Mouse (Mus musculus): Measurements from ENCODE around the gene Kdf1. TPM values are rescaled to one million over a fixed set of nuclear protein-coding genes. Genes with fewer than 3 reads are reported as not detected.

Kdf1 gene
- polyA plus RNA-seq, 1 experiment from 2014 or later, result 0.57 TPM

DNA sequence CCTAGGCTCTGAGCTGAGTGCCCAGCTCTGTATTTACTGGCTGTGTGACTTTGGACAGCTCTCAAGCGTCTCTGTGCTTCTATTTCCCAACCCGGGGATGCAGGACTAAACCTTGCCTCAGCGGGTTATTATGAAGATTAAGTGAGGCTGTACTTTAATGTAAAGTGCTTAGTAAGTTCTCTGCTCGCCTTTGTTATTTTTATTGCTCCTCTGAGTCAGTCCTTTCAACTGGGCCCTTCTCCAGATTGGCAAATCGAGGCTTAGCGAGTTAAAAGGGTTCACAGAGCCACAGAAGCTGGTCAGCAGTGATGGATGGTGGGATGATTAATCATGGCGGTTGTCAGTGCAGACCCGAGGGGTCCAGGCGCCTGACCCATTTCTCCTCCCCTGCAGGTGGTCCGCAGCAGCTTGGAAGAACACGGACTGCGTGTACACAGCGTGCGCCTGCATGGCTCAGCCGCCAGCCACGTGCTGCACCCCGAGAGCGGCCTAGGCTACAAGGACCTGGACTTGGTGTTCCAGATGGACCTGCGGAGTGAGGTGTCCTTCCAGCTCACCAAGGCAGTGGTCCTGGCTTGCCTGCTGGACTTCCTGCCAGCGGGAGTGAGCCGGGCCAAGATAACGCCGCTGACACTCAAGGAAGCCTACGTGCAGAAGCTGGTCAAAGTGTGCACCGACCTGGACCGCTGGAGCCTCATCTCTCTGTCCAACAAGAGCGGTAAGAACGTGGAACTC is 32.9 kb upstream of the Kdf1 start:
- Histone ChIP-seq H3K9ac (replicated peaks) (no peak overlapping the region), H3K36me3 (no peaks in the 10 kb centered on the region), H3K27ac (replicated peaks) (no peak overlapping the region), H3K27me3 (peaks cover 35% of the 10 kb centered on the region), H3K4me3 (no peak overlapping the region), H3K4me2 (replicated peaks) (no peak overlapping the region), H3K4me1 (peaks cover 12% of the 10 kb centered on the region), H3K9me3 (no peaks in the 10 kb centered on the region)
- no peak for ATAC-seq (ENCODE audit: low FRiP score, low read depth)
- 91% methylated on average over 28 of the region's 28 CpGs for WGBS

DNA sequence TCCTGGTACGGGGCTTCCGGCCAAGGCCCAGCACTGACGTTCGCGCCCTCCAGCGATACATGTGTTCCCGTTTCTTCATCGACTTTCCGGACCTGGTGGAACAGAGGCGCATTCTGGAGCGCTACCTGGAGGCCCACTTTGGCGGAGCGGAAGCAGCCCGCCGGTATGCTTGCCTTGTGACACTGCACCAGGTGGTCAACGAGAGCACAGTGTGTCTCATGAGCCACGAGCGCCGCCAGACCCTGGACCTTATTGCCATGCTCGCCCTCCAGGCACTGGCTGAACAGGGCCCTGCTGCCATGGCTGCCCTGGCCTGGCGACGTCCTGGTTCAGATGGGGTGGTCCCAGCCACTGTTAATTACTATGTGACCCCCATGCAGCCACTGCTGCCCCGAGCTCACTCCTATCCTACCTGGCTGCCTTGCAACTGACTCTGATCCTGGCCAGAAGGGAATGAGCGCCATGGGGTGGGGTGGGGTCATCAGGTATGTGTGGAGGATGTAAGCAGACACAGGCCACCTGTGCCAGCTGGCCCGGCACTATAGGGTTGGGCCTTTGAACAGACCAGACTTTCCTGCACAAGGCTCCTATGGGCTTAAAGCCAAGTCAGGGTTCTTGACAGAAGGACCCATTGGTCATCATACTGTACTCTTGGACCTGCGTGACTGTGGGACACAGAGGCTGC is 31.9 kb upstream of the Kdf1 start:
- H3K27me3 ChIP-seq, result peaks cover 25% of the 10 kb centered on the region
- H3K9ac ChIP-seq (replicated peaks), result no peak overlapping the region
- no peak overlapping the region for H3K4me2 ChIP-seq (replicated peaks)
- no peaks in the 10 kb centered on the region for H3K36me3 ChIP-seq
- no peak for ATAC-seq (ENCODE audit: low FRiP score, low read depth)
- WGBS, result 95% methylated on average over 26 of the region's 26 CpGs
- no peak overlapping the region for H3K4me3 ChIP-seq
- no peak overlapping the region for H3K27ac ChIP-seq (replicated peaks)
- peaks cover 12% of the 10 kb centered on the region for H3K4me1 ChIP-seq
- no peaks in the 10 kb centered on the region for H3K9me3 ChIP-seq

DNA sequence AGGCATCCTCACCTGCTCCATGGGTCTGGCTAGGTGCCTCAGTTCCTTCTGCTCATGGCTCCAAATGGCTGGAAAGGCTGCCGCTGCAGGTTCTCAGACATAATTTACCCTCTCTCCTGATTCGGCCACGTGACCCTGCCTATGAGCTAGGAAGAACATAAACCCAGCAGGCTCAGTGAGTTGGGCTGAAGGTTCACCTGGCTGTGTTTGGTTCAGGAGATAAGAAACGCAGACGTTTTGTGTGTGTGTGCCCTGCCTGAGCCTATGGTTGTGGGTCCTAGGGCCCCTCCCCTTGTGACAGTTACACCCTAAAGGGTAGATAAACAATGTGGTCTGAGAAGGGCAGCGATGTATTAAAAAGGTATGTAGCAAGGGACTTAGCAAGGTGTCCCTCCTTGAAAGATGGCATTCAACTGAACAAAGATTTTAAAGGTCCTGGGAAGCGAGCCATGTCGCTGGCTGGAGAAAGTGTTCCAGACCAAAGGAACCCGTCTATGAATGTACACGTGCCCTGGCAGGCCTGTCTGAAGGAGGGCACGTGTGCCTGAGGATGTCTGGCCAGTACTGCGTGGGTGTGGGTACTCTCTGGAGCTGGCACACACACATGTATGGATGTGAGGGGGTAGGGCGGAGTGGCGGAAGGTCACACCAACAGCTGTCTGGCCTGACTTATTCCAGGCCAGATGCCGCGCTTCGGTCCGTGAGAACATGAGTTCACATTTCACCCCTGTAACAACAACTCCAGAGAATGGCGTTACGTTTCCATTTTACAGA is 30.0 kb upstream of the Kdf1 start:
- H3K36me3 ChIP-seq, result no peaks in the 10 kb centered on the region
- H3K27me3 ChIP-seq, result peaks cover 26% of the 10 kb centered on the region
- H3K9ac ChIP-seq (replicated peaks), result no peak overlapping the region
- H3K4me1 ChIP-seq, result peaks cover 12% of the 10 kb centered on the region
- H3K9me3 ChIP-seq, result no peaks in the 10 kb centered on the region
- no peak overlapping the region for H3K4me3 ChIP-seq
- 88% methylated on average over 20 of the region's 20 CpGs for WGBS
- H3K4me2 ChIP-seq (replicated peaks), result no peak overlapping the region
- no peak overlapping the region for H3K27ac ChIP-seq (replicated peaks)
- no peak for ATAC-seq (ENCODE audit: low FRiP score, low read depth)

DNA sequence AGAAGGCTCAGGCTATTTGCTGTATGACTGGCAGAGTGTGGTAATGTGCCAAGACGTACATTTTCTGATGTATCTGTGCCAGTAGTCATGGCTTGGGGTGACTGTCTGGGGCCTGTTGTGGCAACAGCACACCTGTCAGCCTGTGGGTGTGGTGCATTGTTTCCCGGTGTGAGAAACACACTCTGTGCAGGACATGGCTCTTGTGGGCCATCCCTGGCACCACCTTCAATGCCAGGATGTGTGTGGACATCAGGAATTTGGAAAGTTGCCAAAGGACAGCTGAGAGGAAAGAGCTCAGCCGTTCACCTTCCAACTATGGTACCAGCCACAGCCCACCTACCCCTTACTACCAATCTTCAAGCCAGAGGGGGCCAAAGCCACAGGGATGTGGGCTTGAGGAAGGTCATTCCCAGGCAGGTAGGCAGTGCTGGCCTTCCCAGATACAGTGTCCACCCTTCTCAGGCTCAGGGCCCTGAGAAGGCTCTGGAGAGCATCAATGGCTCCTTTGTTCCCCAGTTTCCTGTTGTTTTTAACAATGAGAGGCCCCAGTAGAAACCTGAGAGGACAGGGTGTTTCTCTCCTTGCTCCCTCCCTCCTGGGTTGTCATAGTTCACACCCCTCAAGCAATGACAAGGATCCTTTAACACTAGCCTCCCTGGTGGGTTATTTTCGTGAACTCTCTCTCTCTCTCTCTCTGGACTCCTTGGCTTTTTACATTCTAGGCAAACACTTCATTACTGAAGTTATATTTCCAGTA is 29.1 kb upstream of the Kdf1 start:
- ATAC-seq (ENCODE audit: low FRiP score, low read depth), result no peak
- H3K9ac ChIP-seq (replicated peaks), result no peak overlapping the region
- WGBS, result 68% methylated on average over 4 of the region's 4 CpGs

DNA sequence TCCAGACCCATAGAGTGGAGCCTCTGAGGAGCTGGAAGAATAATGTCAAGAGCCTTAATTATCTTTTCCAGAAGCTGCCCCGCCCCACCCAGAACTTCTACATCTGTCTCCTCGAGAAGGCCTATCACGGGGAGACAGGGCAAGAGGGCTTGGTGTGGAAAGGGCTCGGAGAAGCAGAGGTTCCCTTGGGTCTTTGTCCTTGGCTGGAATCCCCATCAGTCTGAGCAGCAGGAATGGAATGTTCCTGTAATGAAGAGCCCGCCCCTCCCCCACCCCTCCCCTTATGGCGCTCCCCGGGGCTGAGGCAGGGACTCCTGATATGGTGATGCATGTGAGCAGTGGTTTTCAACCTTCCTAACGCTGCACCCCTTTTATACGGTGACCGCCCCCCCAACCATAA is 27.0 kb upstream of the Kdf1 start:
- WGBS, result 41% methylated on average over 10 of the region's 10 CpGs
- Histone ChIP-seq H3K4me3 (no peak overlapping the region), H3K4me1 (0 out of 2 replicates have a peak, but pooled peaks cover 3% of the 10 kb centered on the region), H3K9me3 (no peaks in the 10 kb centered on the region), H3K27ac (replicated peaks) (no peak overlapping the region), H3K27me3 (peaks cover 40% of the 10 kb centered on the region), H3K4me2 (replicated peaks) (no peak overlapping the region), H3K9ac (replicated peaks) (no peak overlapping the region), H3K36me3 (no peaks in the 10 kb centered on the region)
- ATAC-seq (ENCODE audit: low FRiP score, low read depth), result no peak

More for the DNA sequence above, 29.1 kb upstream of the Kdf1 start:
- H3K36me3 ChIP-seq, result no peaks in the 10 kb centered on the region
- H3K4me1 ChIP-seq, result 0 out of 2 replicates have a peak, but pooled peaks cover 5% of the 10 kb centered on the region
- H3K27ac ChIP-seq (replicated peaks), result no peak overlapping the region
- H3K4me3 ChIP-seq, result no peak overlapping the region
- no peak overlapping the region for H3K4me2 ChIP-seq (replicated peaks)
- H3K9me3 ChIP-seq, result no peaks in the 10 kb centered on the region
- peaks cover 26% of the 10 kb centered on the region for H3K27me3 ChIP-seq

DNA sequence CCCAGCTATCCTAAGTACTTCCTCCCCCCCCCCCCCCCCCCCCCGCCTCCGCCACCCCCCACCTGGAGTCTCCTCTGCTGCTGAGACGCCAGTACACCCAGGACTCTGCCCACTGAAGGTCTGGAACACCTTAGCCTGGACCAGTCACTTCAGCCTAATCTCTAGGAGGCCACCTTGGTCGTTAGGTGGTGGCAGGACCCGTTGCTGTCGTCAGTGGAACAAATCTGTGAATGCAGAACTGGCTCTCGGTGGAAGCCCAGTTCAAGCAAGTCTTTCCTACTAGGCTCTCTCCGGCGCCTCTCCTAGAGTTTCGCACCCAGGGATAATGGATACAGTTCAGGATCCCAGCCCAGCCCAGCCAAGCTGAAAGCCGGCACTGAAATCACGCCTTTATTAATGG is 24.9 kb upstream of the Kdf1 start:
- ATAC-seq (ENCODE audit: low FRiP score, low read depth), result no peak
- H3K36me3 ChIP-seq, result no peaks in the 10 kb centered on the region
- H3K27me3 ChIP-seq, result peaks cover 61% of the 10 kb centered on the region
- no peak overlapping the region for H3K9ac ChIP-seq (replicated peaks)
- peak overlapping the region; percentile 48 for H3K4me2 ChIP-seq (replicated peaks)
- no peak overlapping the region for H3K27ac ChIP-seq (replicated peaks)
- peaks cover 18% of the 10 kb centered on the region for H3K4me1 ChIP-seq
- no peaks in the 10 kb centered on the region for H3K9me3 ChIP-seq
- H3K4me3 ChIP-seq, result peak overlapping the region; percentile 25; the same call in 1 of the 2 replicates
- 23% methylated on average over 9 of the region's 12 CpGs for WGBS

DNA sequence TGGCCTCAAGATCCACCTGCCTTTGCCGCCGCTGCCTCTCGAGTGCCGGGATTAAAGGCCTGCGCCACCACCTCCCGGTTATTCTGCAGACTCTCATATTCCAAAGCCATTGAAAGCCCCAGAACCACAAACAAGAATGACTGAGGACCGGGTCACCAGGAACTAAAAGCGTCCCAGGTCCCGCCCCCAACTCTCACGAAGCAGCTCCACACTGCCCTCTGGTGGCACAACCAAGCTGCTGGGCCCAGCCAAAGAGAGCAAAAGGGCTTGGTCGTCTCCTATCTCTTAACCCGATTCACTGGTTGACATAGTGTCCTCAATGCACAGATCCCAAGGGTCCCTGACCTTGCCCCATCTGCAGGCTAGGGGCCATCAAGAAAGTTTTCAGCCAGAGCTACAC is 24.3 kb upstream of the Kdf1 start:
- ATAC-seq (ENCODE audit: low FRiP score, low read depth), result no peak
- Histone ChIP-seq H3K9ac (replicated peaks) (no peak overlapping the region), H3K4me2 (replicated peaks) (peak overlapping the region; percentile 48), H3K4me3 (peak overlapping the region; percentile 25), H3K9me3 (no peaks in the 10 kb centered on the region), H3K36me3 (no peaks in the 10 kb centered on the region), H3K27me3 (peaks cover 67% of the 10 kb centered on the region), H3K4me1 (peaks cover 19% of the 10 kb centered on the region), H3K27ac (replicated peaks) (no peak overlapping the region)
- under 1% methylated on average over 12 of the region's 12 CpGs for WGBS

DNA sequence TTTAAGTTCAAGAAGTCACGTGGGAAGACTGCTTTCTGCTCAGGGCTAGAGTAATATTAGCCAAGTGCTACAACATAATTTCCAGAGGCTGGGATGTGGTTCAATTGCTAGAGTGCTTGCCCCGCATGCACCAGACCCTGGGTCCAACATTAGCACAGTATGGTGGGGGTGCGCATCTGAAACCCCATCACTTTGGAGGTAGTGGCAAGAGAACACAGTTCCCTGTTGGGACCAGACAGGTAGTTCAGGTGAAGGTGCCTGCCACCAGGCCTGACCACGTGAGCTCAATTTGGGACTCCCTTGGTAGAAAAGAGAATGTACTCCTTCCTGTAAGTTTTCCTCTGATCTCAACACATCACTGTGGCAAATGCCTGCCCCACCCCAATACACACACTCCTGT is 23.9 kb upstream of the Kdf1 start:
- WGBS, result 66% methylated on average over 4 of the region's 4 CpGs
- H3K4me1 ChIP-seq, result peaks cover 17% of the 10 kb centered on the region
- no peak overlapping the region for H3K4me2 ChIP-seq (replicated peaks)
- no peaks in the 10 kb centered on the region for H3K9me3 ChIP-seq
- ATAC-seq (ENCODE audit: low FRiP score, low read depth), result no peak
- no peak overlapping the region for H3K9ac ChIP-seq (replicated peaks)
- no peaks in the 10 kb centered on the region for H3K36me3 ChIP-seq
- peaks cover 71% of the 10 kb centered on the region for H3K27me3 ChIP-seq
- no peak overlapping the region for H3K27ac ChIP-seq (replicated peaks)
- no peak overlapping the region for H3K4me3 ChIP-seq

DNA sequence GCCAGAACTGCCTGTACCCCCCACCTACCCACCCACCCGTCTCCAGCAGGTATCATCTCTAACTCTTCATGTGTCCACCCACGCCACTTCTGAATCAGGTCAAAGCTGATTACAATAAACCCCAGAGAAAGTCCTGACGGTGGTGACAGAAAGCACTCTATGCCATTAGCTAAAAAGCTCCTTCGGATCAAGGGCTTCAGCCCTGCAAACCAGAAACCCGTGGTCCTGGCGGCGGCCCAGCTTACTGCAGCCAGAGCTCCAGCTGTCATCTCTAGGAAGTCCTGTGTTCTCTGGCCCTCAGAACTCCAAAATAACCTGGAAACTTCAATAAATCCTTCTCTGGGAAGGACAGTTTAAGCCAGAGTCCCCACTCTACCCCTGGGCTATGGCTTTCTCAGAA is 23.1 kb upstream of the Kdf1 start:
- Histone ChIP-seq H3K4me1 (peaks cover 16% of the 10 kb centered on the region), H3K9me3 (no peaks in the 10 kb centered on the region), H3K9ac (replicated peaks) (no peak overlapping the region), H3K27ac (replicated peaks) (no peak overlapping the region), H3K36me3 (no peaks in the 10 kb centered on the region), H3K4me2 (replicated peaks) (no peak overlapping the region), H3K4me3 (no peak overlapping the region), H3K27me3 (peaks cover 80% of the 10 kb centered on the region)
- 35% methylated on average over 7 of the region's 7 CpGs for whole genome bisulfite sequencing
- ATAC-seq (ENCODE audit: low FRiP score, low read depth), result no peak

DNA sequence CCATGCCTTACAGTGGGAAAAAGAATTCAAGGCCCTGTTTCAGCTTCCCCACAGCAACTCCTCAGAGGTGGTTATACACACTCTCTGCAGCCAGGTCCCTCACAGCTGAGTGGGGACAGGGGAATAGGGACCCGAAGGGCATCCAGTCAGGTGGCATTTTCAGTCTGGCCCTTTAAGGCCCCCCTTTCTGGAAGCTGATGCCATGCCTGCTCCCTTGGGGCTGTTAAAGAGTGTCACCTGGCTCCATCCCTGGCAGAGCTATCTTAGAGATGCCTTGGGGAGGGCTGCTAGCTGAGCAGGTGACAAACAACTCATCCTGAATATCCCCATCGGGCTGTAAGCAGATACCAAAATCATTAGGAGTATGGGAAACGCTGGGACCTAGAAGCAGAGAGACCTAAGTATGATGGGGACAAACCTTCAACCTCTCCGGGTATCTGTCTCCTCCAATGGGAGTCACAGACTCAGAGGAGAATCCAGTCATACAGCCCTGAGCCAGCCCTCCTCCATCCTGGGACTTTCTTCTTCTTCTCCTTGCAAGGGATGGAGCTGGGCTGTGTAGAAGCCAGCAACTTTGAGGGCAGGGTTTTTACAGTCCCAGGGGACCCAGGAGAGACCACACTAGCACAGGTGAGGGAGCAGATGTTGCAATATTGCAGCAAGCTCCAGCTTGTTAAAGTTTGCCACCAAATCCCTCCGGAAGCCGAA is 21.9 kb upstream of the Kdf1 start:
- Histone ChIP-seq H3K4me1 (peaks cover 16% of the 10 kb centered on the region), H3K27ac (replicated peaks) (no peak overlapping the region), H3K4me2 (replicated peaks) (peak overlapping the region; percentile 100), H3K9ac (replicated peaks) (no peak overlapping the region), H3K4me3 (peak overlapping the region; percentile 62), H3K27me3 (peaks cover 91% of the 10 kb centered on the region), H3K9me3 (no peaks in the 10 kb centered on the region), H3K36me3 (no peaks in the 10 kb centered on the region)
- 27% methylated on average over 6 of the region's 6 CpGs for WGBS
- ATAC-seq (ENCODE audit: low FRiP score, low read depth), result no peak

DNA sequence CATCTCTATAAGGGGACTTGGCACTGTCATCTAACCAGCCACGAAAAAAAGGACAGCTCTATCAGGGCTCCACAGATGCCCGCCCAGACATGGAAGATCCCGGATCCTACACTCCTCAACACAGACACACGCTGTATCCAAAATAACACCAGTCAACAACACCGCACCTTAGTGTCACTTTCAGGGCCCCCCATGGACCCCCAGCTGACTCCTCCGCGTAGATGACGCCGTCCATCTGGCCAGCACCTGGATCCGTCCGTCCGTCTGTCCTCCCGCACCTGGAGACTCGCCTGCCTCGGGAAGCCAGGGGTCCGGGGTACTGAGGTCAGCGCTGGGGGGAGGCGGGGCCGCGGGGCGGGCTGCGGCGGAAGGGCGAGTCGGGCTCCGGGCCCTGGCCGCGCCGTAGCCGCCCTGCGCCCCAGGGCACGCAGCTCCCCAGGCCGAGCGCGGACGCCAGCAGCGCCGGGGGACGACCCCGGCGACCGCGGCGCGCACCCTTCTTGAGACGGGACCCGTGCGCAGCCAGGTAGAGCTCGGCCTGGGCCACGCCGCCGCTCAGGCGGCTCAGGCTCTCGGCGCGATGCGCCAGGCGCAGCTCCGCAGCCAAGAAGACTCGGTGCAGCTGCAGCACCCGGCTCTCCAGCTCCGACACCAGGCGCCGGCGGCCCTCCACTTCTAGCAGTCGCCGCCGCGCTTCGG is 21.2 kb upstream of the Kdf1 start:
- peak; percentile 62 for ATAC-seq (ENCODE audit: low FRiP score, low read depth)
- Histone ChIP-seq H3K4me2 (replicated peaks) (peak overlapping the region; percentile 100), H3K27ac (replicated peaks) (no peak overlapping the region), H3K36me3 (no peaks in the 10 kb centered on the region), H3K27me3 (peaks cover 93% of the 10 kb centered on the region), H3K4me3 (peak overlapping the region; percentile 62), H3K9me3 (no peaks in the 10 kb centered on the region), H3K9ac (replicated peaks) (peak overlapping the region; percentile 61), H3K4me1 (peaks cover 16% of the 10 kb centered on the region)
- WGBS, result under 1% methylated on average over 53 of the region's 70 CpGs

Data from midbrain, embryonic 12.5 days (tissue).